Mouse (Mus musculus) c-Kit-positive CD71-negative TER-119-negative erythroid progenitor cells, embryonic 14.5 days (primary cell): ENCODE measurements around the gene Fam205c.

Experiments
- DNase-seq: peaks from one replicate; pipeline ENCODE4 v3.0.0-alpha.2; 2013; ENCODE audit warnings: low read depth

Gene Fam205c

GRCm38 (mm10) chr4:42874134-42874533, at the start of gene Fam205c:
Fam205c (minus strand) TSS chr4:42874234.
- no peak for DNase-seq

- DNase-seq: no peak
These were observed 48.4 kb upstream of the Fam205c start for GRCm38 (mm10) chr4:42922461-42922860.

- DNase-seq: no peak
These were observed 48.0 kb upstream of the Fam205c start for GRCm38 (mm10) chr4:42922056-42922455.

- DNase-seq: no peak
These were observed 47.5 kb upstream of the Fam205c start for GRCm38 (mm10) chr4:42921536-42921935.

GRCm38 (mm10) chr4:42920726-42921125, 46.7 kb upstream of the Fam205c start:
- no peak for DNase-seq

GRCm38 (mm10) chr4:42917402-42917774, 43.4 kb upstream of the Fam205c start:
- no peak for DNase-seq

- no peak for DNase-seq
These were observed 42.8 kb upstream of the Fam205c start, which contains the start of gene Phf24 for GRCm38 (mm10) chr4:42916617-42917401. Phf24 (plus strand) TSS chr4:42916660.

GRCm38 (mm10) chr4:42915966-42916365, 41.9 kb upstream of the Fam205c start:
- no peak for DNase-seq

GRCm38 (mm10) chr4:42915311-42915710, 41.3 kb upstream of the Fam205c start:
- no peak for DNase-seq

GRCm38 (mm10) chr4:42913391-42913790, 39.4 kb upstream of the Fam205c start:
- no peak for DNase-seq

- no peak for DNase-seq
These were observed 30.9 kb upstream of the Fam205c start for GRCm38 (mm10) chr4:42904966-42905365.

GRCm38 (mm10) chr4:42904523-42904922, 30.5 kb upstream of the Fam205c start:
- no peak for DNase-seq

GRCm38 (mm10) chr4:42903942-42904341, 29.9 kb upstream of the Fam205c start:
- DNase-seq: no peak

GRCm38 (mm10) chr4:42902730-42903129, 28.7 kb upstream of the Fam205c start:
- no peak for DNase-seq

GRCm38 (mm10) chr4:42902174-42902573, 28.1 kb upstream of the Fam205c start:
- no peak for DNase-seq

- DNase-seq: no peak
These were observed 26.8 kb upstream of the Fam205c start for GRCm38 (mm10) chr4:42900878-42901277.

- DNase-seq: no peak
These were observed 24.9 kb upstream of the Fam205c start for GRCm38 (mm10) chr4:42898914-42899313.

GRCm38 (mm10) chr4:42895118-42895517, 21.1 kb upstream of the Fam205c start:
- no peak for DNase-seq

GRCm38 (mm10) chr4:42891176-42891575, 17.1 kb upstream of the Fam205c start:
- no peak for DNase-seq

- DNase-seq: no peak
These were observed 14.8 kb upstream of the Fam205c start for GRCm38 (mm10) chr4:42888806-42889205.

GRCm38 (mm10) chr4:42886926-42887325, 12.9 kb upstream of the Fam205c start:
- no peak for DNase-seq

- no peak for DNase-seq
These were observed 6.6 kb upstream of the Fam205c start for GRCm38 (mm10) chr4:42880677-42880948.

- DNase-seq: no peak
These were observed 6.0 kb upstream of the Fam205c start for GRCm38 (mm10) chr4:42879829-42880676.
